Mouse (Mus musculus) neural tube, embryonic 11.5 days (tissue): ENCODE data around the gene Lyst. TPM values are rescaled to one million over a fixed set of nuclear protein-coding genes. Genes with fewer than 3 reads are reported as not detected.
"Not testable (repeated sequence)": the region's sequence is repeated elsewhere in the genome, so short reads cannot be mapped to it uniquely, and the experiment has no call there.

Experiments
- ATAC-seq: fragments of 200-750 bp; cut with Nextera tagmentation; 2 replicates; pipeline ENCODE4 v1.8.0; 2017; ENCODE audit warnings: moderate number of reproducible peaks, mild to moderate bottlenecking, moderate TSS enrichment, moderate library complexity; ENCODE audit not compliant: insufficient read depth, low FRiP score, low TSS enrichment
- DNase-seq: peaks from one replicate; pipeline ENCODE4 v3.0.0-alpha.2; 2015; ENCODE audit warnings: low spot score
- H3K27ac ChIP-seq: fragments of 300-500 bp; sonication (generic); 2 replicates; pipeline ENCODE4 v1.5.1; 2014; ENCODE audit warnings: low read depth, mild to moderate bottlenecking, low read length
- H3K27me3 ChIP-seq: fragments of 300-500 bp; sonication (generic); 2 replicates; pipeline ENCODE4 v1.6.1; 2014; ENCODE audit warnings: mild to moderate bottlenecking, low read length, mixed read lengths; ENCODE audit not compliant: control insufficient read depth, insufficient read depth
- H3K36me3 ChIP-seq: fragments of 300-500 bp; sonication (generic); 2 replicates; pipeline ENCODE4 v1.6.1; 2014; ENCODE audit warnings: mild to moderate bottlenecking, low read length, moderate library complexity, mixed read lengths; ENCODE audit not compliant: control insufficient read depth, insufficient read depth
- H3K4me1 ChIP-seq: fragments of 300-500 bp; sonication (generic); 2 replicates; pipeline ENCODE4 v1.6.1; 2014; ENCODE audit warnings: low read length, mixed read lengths; ENCODE audit not compliant: control insufficient read depth, insufficient read depth
- H3K4me2 ChIP-seq: fragments of 300-500 bp; sonication (generic); 2 replicates; pipeline ENCODE4 v1.6.1; 2014; ENCODE audit warnings: low read depth, mild to moderate bottlenecking, moderate library complexity
- H3K4me3 ChIP-seq: fragments of 300-500 bp; sonication (generic); 2 replicates; pipeline ENCODE4 v1.5.1; 2014; ENCODE audit warnings: low read depth, low read length
- H3K9ac ChIP-seq: fragments of 300-500 bp; sonication (generic); 2 replicates; pipeline ENCODE4 v1.6.1; 2014; ENCODE audit warnings: mild to moderate bottlenecking, low read length
- H3K9me3 ChIP-seq: fragments of 300-500 bp; sonication (generic); 2 replicates; pipeline ENCODE4 v1.6.1; 2016; ENCODE audit warnings: low read length; ENCODE audit not compliant: control insufficient read depth
- WGBS: fragments of 180-500 bp; shearing (Covaris S2); extraction: QIAGEN DNeasy Blood & Tissue Kit; methylation state at CpG from one replicate; pipeline ENCODE4 v1.1.7; 2014; 5-methylcytosine and 5-hydroxymethylcytosine counted together
- polyA plus RNA-seq: library from polyadenylated mRNA; unstranded; fragments of >200 nt; fragmentation: Nextera tagmentation; extraction: Ambion mirVana; gene quantifications from 2 replicates; pipeline ENCODE4 v1.2.1, GENCODE M21; 2014

Lyst gene
- polyA plus RNA-seq, 1 experiment from 2014 or later, result 2.6 TPM

- no peak overlapping the region for H3K9ac ChIP-seq
- H3K4me3 ChIP-seq, result no peak overlapping the region
- H3K9me3 ChIP-seq, result no peaks in the 10 kb centered on the region
- no peaks in the 10 kb centered on the region for H3K4me1 ChIP-seq
- ATAC-seq, result no peak
- 83% methylated on average over 3 of the region's 3 CpGs for WGBS
- H3K36me3 ChIP-seq, result no peaks in the 10 kb centered on the region
- H3K27me3 ChIP-seq, result no peaks in the 10 kb centered on the region
- H3K4me2 ChIP-seq, result no peak overlapping the region
- no peak for DNase-seq
- H3K27ac ChIP-seq, result no peak overlapping the region
These were observed 47.4 kb downstream of the Lyst start for GRCm38 (mm10) chr13:13637577-13637976.

- Histone ChIP-seq H3K9me3 (no peaks in the 10 kb centered on the region), H3K27ac (no peak overlapping the region), H3K9ac (no peak overlapping the region), H3K36me3 (no peaks in the 10 kb centered on the region), H3K4me2 (no peak overlapping the region), H3K4me1 (no peaks in the 10 kb centered on the region), H3K4me3 (no peak overlapping the region), H3K27me3 (no peaks in the 10 kb centered on the region)
- DNase-seq, result no peak
- 78% methylated on average over 6 of the region's 6 CpGs for WGBS
- ATAC-seq, result no peak
These were observed 47.8 kb downstream of the Lyst start for GRCm38 (mm10) chr13:13637981-13638380.

- no peaks in the 10 kb centered on the region for H3K36me3 ChIP-seq
- H3K9me3 ChIP-seq, result no peaks in the 10 kb centered on the region
- ATAC-seq (no peak), DNase-seq (no peak)
- H3K4me3 ChIP-seq, result no peak overlapping the region
- WGBS, result 61% methylated on average over 4 of the region's 4 CpGs
- no peak overlapping the region for H3K4me2 ChIP-seq
- H3K27me3 ChIP-seq, result no peaks in the 10 kb centered on the region
- H3K27ac ChIP-seq, result no peak overlapping the region
- H3K9ac ChIP-seq, result no peak overlapping the region
- no peaks in the 10 kb centered on the region for H3K4me1 ChIP-seq
These were observed 48.5 kb downstream of the Lyst start for GRCm38 (mm10) chr13:13638725-13639124.

GRCm38 (mm10) chr13:13647296-13647695 is 57.1 kb downstream of the Lyst start:
- Histone ChIP-seq H3K27me3 (no peaks in the 10 kb centered on the region), H3K4me1 (no peaks in the 10 kb centered on the region), H3K9ac (no peak overlapping the region), H3K27ac (no peak overlapping the region), H3K4me3 (no peak overlapping the region), H3K9me3 (no peaks in the 10 kb centered on the region), H3K4me2 (no peak overlapping the region), H3K36me3 (no peaks in the 10 kb centered on the region)
- ATAC-seq, result no peak
- no peak for DNase-seq
- WGBS, result 78% methylated on average over 3 of the region's 3 CpGs

- Histone ChIP-seq H3K4me3 (no peak overlapping the region), H3K36me3 (no peaks in the 10 kb centered on the region), H3K9me3 (no peaks in the 10 kb centered on the region), H3K4me2 (no peak overlapping the region), H3K4me1 (no peaks in the 10 kb centered on the region), H3K9ac (no peak overlapping the region), H3K27ac (no peak overlapping the region), H3K27me3 (no peaks in the 10 kb centered on the region)
- no peak for DNase-seq
- ATAC-seq, result no peak
- 92% methylated on average over 3 of the region's 3 CpGs for WGBS
These were observed 65.3 kb downstream of the Lyst start for GRCm38 (mm10) chr13:13655453-13655852.

GRCm38 (mm10) chr13:13666103-13666502 is 75.9 kb downstream of the Lyst start:
- H3K27me3 ChIP-seq, DNase-seq, H3K27ac ChIP-seq, ATAC-seq, H3K36me3 ChIP-seq, H3K4me1 ChIP-seq, H3K9me3 ChIP-seq, H3K9ac ChIP-seq, H3K4me3 ChIP-seq, H3K4me2 ChIP-seq: not testable (repeated sequence)
- WGBS, result 89% methylated on average over 2 of the region's 2 CpGs

GRCm38 (mm10) chr13:13670669-13671068 is 80.5 kb downstream of the Lyst start:
- Histone ChIP-seq H3K27me3 (no peaks in the 10 kb centered on the region), H3K4me2 (no peak overlapping the region), H3K4me3 (no peak overlapping the region), H3K4me1 (no peaks in the 10 kb centered on the region), H3K27ac (no peak overlapping the region), H3K36me3 (no peaks in the 10 kb centered on the region), H3K9me3 (no peaks in the 10 kb centered on the region), H3K9ac (no peak overlapping the region)
- ATAC-seq (no peak), DNase-seq (no peak)
- 69% methylated on average over 5 of the region's 5 CpGs for WGBS

GRCm38 (mm10) chr13:13671585-13672328 is 81.6 kb downstream of the Lyst start:
- no peaks in the 10 kb centered on the region for H3K4me1 ChIP-seq
- no peak overlapping the region for H3K27ac ChIP-seq
- ATAC-seq (no peak), DNase-seq (no peak)
- H3K9ac ChIP-seq, result no peak overlapping the region
- no peaks in the 10 kb centered on the region for H3K9me3 ChIP-seq
- WGBS, result 64% methylated on average over 6 of the region's 6 CpGs
- H3K4me3 ChIP-seq, result no peak overlapping the region
- no peaks in the 10 kb centered on the region for H3K36me3 ChIP-seq
- H3K4me2 ChIP-seq, result no peak overlapping the region
- H3K27me3 ChIP-seq, result no peaks in the 10 kb centered on the region

- no peak for ATAC-seq
- Histone ChIP-seq H3K9me3 (no peaks in the 10 kb centered on the region), H3K4me1 (no peaks in the 10 kb centered on the region), H3K27ac (no peak overlapping the region), H3K27me3 (no peaks in the 10 kb centered on the region), H3K4me2 (no peak overlapping the region), H3K9ac (no peak overlapping the region), H3K4me3 (no peak overlapping the region), H3K36me3 (no peaks in the 10 kb centered on the region)
- no peak for DNase-seq
- WGBS, result 96% methylated on average over 4 of the region's 4 CpGs
These were observed 84.6 kb downstream of the Lyst start for GRCm38 (mm10) chr13:13674669-13675343.
